Mouse (Mus musculus): Measurements from ENCODE around the gene Gm5136.

Gene Gm5136

GRCm38 (mm10) chr10:108699946-108700345 is at the start of gene Gm5136:
TSS of gene Gm5136 (minus strand) at chr10:108700160.
- no peak for DNase-seq (ENCODE audit: low spot score in 2 of 2)

GRCm38 (mm10) chr10:108743759-108744158 is 43.8 kb upstream of the Gm5136 start:
- DNase-seq (ENCODE audit: low spot score in 2 of 2): no peak

GRCm38 (mm10) chr10:108733982-108734381 is 34.0 kb upstream of the Gm5136 start:
- no peak for DNase-seq (ENCODE audit: low spot score in 2 of 2)

GRCm38 (mm10) chr10:108728961-108729360 is 29.0 kb upstream of the Gm5136 start:
- no peak for DNase-seq (ENCODE audit: low spot score in 2 of 2)

- no peak for DNase-seq (ENCODE audit: low spot score in 2 of 2)
Observed at GRCm38 (mm10) chr10:108726391-108726790, 26.4 kb upstream of the Gm5136 start.

GRCm38 (mm10) chr10:108724878-108725277 is 24.9 kb upstream of the Gm5136 start:
- DNase-seq (ENCODE audit: low spot score in 2 of 2): no peak

GRCm38 (mm10) chr10:108710514-108710913 is 10.6 kb upstream of the Gm5136 start:
- peak; percentile 58 to 60 for DNase-seq (ENCODE audit: low spot score in 2 of 2)

- no peak for DNase-seq (ENCODE audit: low spot score in 2 of 2)
Observed at GRCm38 (mm10) chr10:108705658-108706057, 5.7 kb upstream of the Gm5136 start.

GRCm38 (mm10) chr10:108701361-108702128 is 1.6 kb upstream of the Gm5136 start:
- DNase-seq (ENCODE audit: low spot score in 2 of 2): no peak

- no peak for DNase-seq (ENCODE audit: low spot score in 2 of 2)
Observed at GRCm38 (mm10) chr10:108697062-108697461, 2.9 kb downstream of the Gm5136 start.

GRCm38 (mm10) chr10:108690954-108691353 is 9.0 kb downstream of the Gm5136 start:
- DNase-seq (ENCODE audit: low spot score in 2 of 2): no peak

- no peak for DNase-seq (ENCODE audit: low spot score in 2 of 2)
Observed at GRCm38 (mm10) chr10:108686696-108687095, 13.3 kb downstream of the Gm5136 start.

GRCm38 (mm10) chr10:108679675-108680390 is 20.1 kb downstream of the Gm5136 start:
- DNase-seq (ENCODE audit: low spot score in 2 of 2): peak; percentile 59 to 64

GRCm38 (mm10) chr10:108677053-108677452 is 22.9 kb downstream of the Gm5136 start:
- DNase-seq (ENCODE audit: low spot score in 2 of 2): no peak

GRCm38 (mm10) chr10:108668944-108669343 is 31.0 kb downstream of the Gm5136 start:
- DNase-seq (ENCODE audit: low spot score in 2 of 2): no peak

- DNase-seq (ENCODE audit: low spot score in 2 of 2): no peak
Observed at GRCm38 (mm10) chr10:108660295-108660694, 39.7 kb downstream of the Gm5136 start.

GRCm38 (mm10) chr10:108658300-108658699 is 41.7 kb downstream of the Gm5136 start:
- DNase-seq (ENCODE audit: low spot score in 2 of 2): no peak

GRCm38 (mm10) chr10:108657669-108658068 is 42.3 kb downstream of the Gm5136 start:
- no peak for DNase-seq (ENCODE audit: low spot score in 2 of 2)

GRCm38 (mm10) chr10:108656898-108657297 is 43.1 kb downstream of the Gm5136 start:
- DNase-seq (ENCODE audit: low spot score in 2 of 2): peak; percentile 51 to 55

- peak in 1 of 2 experiments; percentile 29 for DNase-seq (ENCODE audit: low spot score in 2 of 2)
Observed at GRCm38 (mm10) chr10:108655074-108655473, 44.9 kb downstream of the Gm5136 start.

- no peak for DNase-seq (ENCODE audit: low spot score in 2 of 2)
Observed at GRCm38 (mm10) chr10:108652831-108653230, 47.1 kb downstream of the Gm5136 start.

GRCm38 (mm10) chr10:108652066-108652465 is 47.9 kb downstream of the Gm5136 start:
- DNase-seq (ENCODE audit: low spot score in 2 of 2): no peak

GRCm38 (mm10) chr10:108649174-108649573 is 50.8 kb downstream of the Gm5136 start:
- no peak for DNase-seq (ENCODE audit: low spot score in 2 of 2)
